Mouse (Mus musculus): Measurements from ENCODE around the gene Fzd1. TPM values are rescaled to one million over a fixed set of nuclear protein-coding genes. Genes with fewer than 3 reads are reported as not detected.

The Fzd1 gene
- total and polyA plus RNA-seq, 2 experiments = 3.2 to 5.0 TPM

GRCm38 (mm10) chr5:4790265-4790664 is 32.4 kb upstream of the Fzd1 start:
- no peak overlapping the region for H3K9ac ChIP-seq (ENCODE audit: low read depth, low read length)
- no peaks in the 10 kb centered on the region for H3K27me3 ChIP-seq (ENCODE audit: control insufficient read depth, insufficient read depth, low read length)
- WGBS = 95% methylated on average over 4 of the region's 4 CpGs
- H3K36me3 ChIP-seq (ENCODE audit: control insufficient read depth, insufficient read depth, low read length) = no peaks in the 10 kb centered on the region
- H3K27ac ChIP-seq (replicated peaks; ENCODE audit: insufficient read depth, low read depth, low read length) = no peak overlapping the region
- TF ChIP-seq CTCF (IDR thresholded peaks at IDR 0.05; ENCODE audit: low read depth, low read length) (no peak), POLR2A (IDR thresholded peaks at IDR 0.05; ENCODE audit: extremely low read depth, insufficient read depth, low read length) (no peak)
- DNase-seq (ENCODE audit: extremely low read depth, low read depth, low spot score) = no peak
- H3K79me2 ChIP-seq (ENCODE audit: control insufficient read depth, insufficient read depth, low read length) = no peaks in the 10 kb centered on the region
- no peaks in the 10 kb centered on the region for H3K4me1 ChIP-seq (ENCODE audit: control insufficient read depth, insufficient read depth, low read length)
- H3K4me3 ChIP-seq (ENCODE audit: insufficient read depth, low read depth, low read length) = no peak overlapping the region

DNA sequence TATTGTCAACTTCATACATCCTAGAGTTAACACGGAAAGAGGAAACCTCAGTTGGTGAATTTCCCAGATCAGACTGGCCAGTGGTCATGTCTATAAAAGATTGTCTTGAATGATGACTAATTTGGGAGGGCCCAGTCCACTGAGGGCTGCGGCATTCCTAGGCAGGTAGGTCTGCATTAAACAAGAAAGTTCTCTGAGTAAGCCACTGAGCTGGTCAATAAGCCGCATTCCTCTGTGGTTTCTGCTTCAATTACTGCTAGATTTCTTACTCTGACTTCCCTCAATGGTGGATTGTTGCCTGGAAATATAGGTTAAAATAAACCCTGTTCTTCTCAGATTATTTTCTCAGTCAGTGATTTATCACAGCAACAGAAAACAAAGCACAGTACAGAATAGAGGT is 30.6 kb upstream of the Fzd1 start:
- Histone ChIP-seq H3K27ac (replicated peaks; ENCODE audit: insufficient read depth, low read depth, low read length) (no peak overlapping the region), H3K27me3 (ENCODE audit: control insufficient read depth, insufficient read depth, low read length) (no peaks in the 10 kb centered on the region), H3K79me2 (ENCODE audit: control insufficient read depth, insufficient read depth, low read length) (no peaks in the 10 kb centered on the region), H3K36me3 (ENCODE audit: control insufficient read depth, insufficient read depth, low read length) (no peaks in the 10 kb centered on the region), H3K9ac (ENCODE audit: low read depth, low read length) (no peak overlapping the region), H3K4me3 (ENCODE audit: insufficient read depth, low read depth, low read length) (no peak overlapping the region), H3K4me1 (ENCODE audit: control insufficient read depth, insufficient read depth, low read length) (no peaks in the 10 kb centered on the region)
- TF ChIP-seq CTCF (IDR thresholded peaks at IDR 0.05; ENCODE audit: low read depth, low read length) (no peak), POLR2A (IDR thresholded peaks at IDR 0.05; ENCODE audit: extremely low read depth, insufficient read depth, low read length) (no peak)
- DNase-seq (ENCODE audit: extremely low read depth, low read depth, low spot score) = no peak
- 91% methylated on average over 3 of the region's 3 CpGs for WGBS

DNA sequence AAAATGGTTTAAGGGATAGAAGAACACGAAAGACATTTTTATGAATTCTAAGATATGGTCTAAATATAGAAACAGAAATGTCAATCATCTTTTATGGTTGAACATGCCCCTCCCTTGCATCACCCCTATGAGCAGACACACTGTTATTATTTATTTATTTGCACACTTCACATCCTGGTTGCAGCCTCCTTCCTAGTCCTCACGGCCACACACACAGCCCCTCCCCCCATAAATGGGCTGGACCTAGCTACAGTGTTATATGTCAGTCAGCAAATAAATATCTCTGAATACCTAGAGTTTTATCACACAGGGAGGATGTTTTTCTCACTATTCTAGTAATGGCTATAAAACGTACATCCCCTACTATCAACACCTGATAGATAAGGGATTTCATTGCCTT is 29.0 kb upstream of the Fzd1 start:
- H3K4me3 ChIP-seq (ENCODE audit: insufficient read depth, low read depth, low read length) = no peak overlapping the region
- no peaks in the 10 kb centered on the region for H3K79me2 ChIP-seq (ENCODE audit: control insufficient read depth, insufficient read depth, low read length)
- H3K4me1 ChIP-seq (ENCODE audit: control insufficient read depth, insufficient read depth, low read length) = no peaks in the 10 kb centered on the region
- H3K9ac ChIP-seq (ENCODE audit: low read depth, low read length) = no peak overlapping the region
- WGBS = 70% methylated on average over 3 of the region's 3 CpGs
- H3K27ac ChIP-seq (replicated peaks; ENCODE audit: insufficient read depth, low read depth, low read length) = no peak overlapping the region
- TF ChIP-seq POLR2A (IDR thresholded peaks at IDR 0.05; ENCODE audit: extremely low read depth, insufficient read depth, low read length) = no peak
- no peak for TF ChIP-seq CTCF (IDR thresholded peaks at IDR 0.05; ENCODE audit: low read depth, low read length)
- no peak for DNase-seq (ENCODE audit: extremely low read depth, low read depth, low spot score)
- no peaks in the 10 kb centered on the region for H3K27me3 ChIP-seq (ENCODE audit: control insufficient read depth, insufficient read depth, low read length)
- no peaks in the 10 kb centered on the region for H3K36me3 ChIP-seq (ENCODE audit: control insufficient read depth, insufficient read depth, low read length)

- Histone ChIP-seq H3K79me2 (ENCODE audit: control insufficient read depth, insufficient read depth, low read length) (no peaks in the 10 kb centered on the region), H3K4me1 (ENCODE audit: control insufficient read depth, insufficient read depth, low read length) (no peaks in the 10 kb centered on the region), H3K4me3 (ENCODE audit: insufficient read depth, low read depth, low read length) (no peak overlapping the region), H3K9ac (ENCODE audit: low read depth, low read length) (no peak overlapping the region), H3K27me3 (ENCODE audit: control insufficient read depth, insufficient read depth, low read length) (no peaks in the 10 kb centered on the region), H3K36me3 (ENCODE audit: control insufficient read depth, insufficient read depth, low read length) (no peaks in the 10 kb centered on the region), H3K27ac (replicated peaks; ENCODE audit: insufficient read depth, low read depth, low read length) (no peak overlapping the region)
- 93% methylated on average over 3 of the region's 3 CpGs for WGBS
- TF ChIP-seq POLR2A (IDR thresholded peaks at IDR 0.05; ENCODE audit: extremely low read depth, insufficient read depth, low read length) = no peak
- TF ChIP-seq CTCF (IDR thresholded peaks at IDR 0.05; ENCODE audit: low read depth, low read length) = no peak
- DNase-seq (ENCODE audit: extremely low read depth, low read depth, low spot score) = no peak
Observed at GRCm38 (mm10) chr5:4778274-4778673, 20.4 kb upstream of the Fzd1 start.

- H3K4me1 ChIP-seq (ENCODE audit: control insufficient read depth, insufficient read depth, low read length) = no peaks in the 10 kb centered on the region
- no peak overlapping the region for H3K27ac ChIP-seq (replicated peaks; ENCODE audit: insufficient read depth, low read depth, low read length)
- H3K9ac ChIP-seq (ENCODE audit: low read depth, low read length) = no peak overlapping the region
- H3K27me3 ChIP-seq (ENCODE audit: control insufficient read depth, insufficient read depth, low read length) = no peaks in the 10 kb centered on the region
- TF ChIP-seq CTCF (IDR thresholded peaks at IDR 0.05; ENCODE audit: low read depth, low read length) = no peak
- no peak for TF ChIP-seq POLR2A (IDR thresholded peaks at IDR 0.05; ENCODE audit: extremely low read depth, insufficient read depth, low read length)
- no peak for DNase-seq (ENCODE audit: extremely low read depth, low read depth, low spot score)
- H3K36me3 ChIP-seq (ENCODE audit: control insufficient read depth, insufficient read depth, low read length) = no peaks in the 10 kb centered on the region
- WGBS = 73% methylated on average over 2 of the region's 2 CpGs
- no peaks in the 10 kb centered on the region for H3K79me2 ChIP-seq (ENCODE audit: control insufficient read depth, insufficient read depth, low read length)
- no peak overlapping the region for H3K4me3 ChIP-seq (ENCODE audit: insufficient read depth, low read depth, low read length)
Observed at GRCm38 (mm10) chr5:4776495-4776894, 18.7 kb upstream of the Fzd1 start.

DNA sequence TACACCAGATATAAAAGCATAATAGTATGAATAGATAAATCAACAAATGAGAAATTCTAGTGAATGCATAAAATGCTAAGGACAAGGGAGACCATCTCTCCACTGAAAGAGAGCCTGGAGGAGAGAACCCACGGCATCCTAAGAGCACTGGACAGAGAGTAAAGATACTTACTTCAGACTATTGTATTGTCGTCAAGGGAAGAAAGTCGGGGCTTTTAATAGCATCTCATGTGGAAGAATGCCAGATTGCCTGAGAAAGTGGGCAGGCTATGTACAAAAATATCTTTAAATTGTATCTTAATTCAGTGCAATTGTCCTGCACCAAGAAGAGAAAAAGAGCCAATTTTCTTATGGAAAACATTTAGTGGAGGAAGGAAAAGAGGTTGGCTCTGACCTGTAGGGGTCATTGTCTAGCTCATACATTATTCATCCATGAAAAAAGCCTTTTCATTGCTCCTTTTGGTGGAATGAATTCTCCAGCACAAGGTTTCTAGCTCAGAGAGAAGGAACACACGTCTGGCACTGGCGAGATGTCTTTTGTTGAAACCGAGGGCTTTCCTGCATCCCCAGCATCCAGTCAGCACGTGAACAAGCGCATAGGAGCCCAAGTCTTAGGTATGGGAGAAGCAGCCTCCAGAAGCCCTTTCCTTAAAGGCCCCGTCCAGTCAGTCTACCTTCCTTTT is 15.4 kb upstream of the Fzd1 start:
- Histone ChIP-seq H3K9ac (ENCODE audit: low read depth, low read length) (no peak overlapping the region), H3K79me2 (ENCODE audit: control insufficient read depth, insufficient read depth, low read length) (no peaks in the 10 kb centered on the region), H3K36me3 (ENCODE audit: control insufficient read depth, insufficient read depth, low read length) (no peaks in the 10 kb centered on the region), H3K27me3 (ENCODE audit: control insufficient read depth, insufficient read depth, low read length) (no peaks in the 10 kb centered on the region), H3K4me1 (ENCODE audit: control insufficient read depth, insufficient read depth, low read length) (no peaks in the 10 kb centered on the region), H3K27ac (replicated peaks; ENCODE audit: insufficient read depth, low read depth, low read length) (no peak overlapping the region), H3K4me3 (ENCODE audit: insufficient read depth, low read depth, low read length) (no peak overlapping the region)
- WGBS = 75% methylated on average over 9 of the region's 9 CpGs
- TF ChIP-seq CTCF (IDR thresholded peaks at IDR 0.05; ENCODE audit: low read depth, low read length) (no peak), POLR2A (IDR thresholded peaks at IDR 0.05; ENCODE audit: extremely low read depth, insufficient read depth, low read length) (no peak)
- DNase-seq (ENCODE audit: extremely low read depth, low read depth, low spot score) = no peak
